In the genomic region with DNA sequence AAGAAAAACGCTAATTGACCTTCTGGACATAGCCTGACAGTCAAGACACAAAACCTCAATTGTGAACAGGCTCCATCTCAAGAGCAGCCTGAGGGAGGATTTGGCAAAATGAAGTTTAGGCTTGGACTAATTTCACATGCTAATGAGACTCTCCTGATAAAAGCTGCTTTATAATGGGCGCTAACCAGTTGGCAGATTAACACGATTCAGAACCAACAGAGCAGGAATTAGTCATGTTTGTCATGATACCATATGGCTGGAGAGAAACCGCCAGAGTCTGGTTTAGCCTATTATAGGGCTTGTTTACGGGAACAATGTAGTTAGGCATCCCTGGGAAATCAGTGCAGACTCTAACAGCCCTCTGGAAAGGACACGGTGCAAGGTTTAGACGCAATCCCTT, we compare ENCODE assay signal across 13 mouse cellular contexts.
DNase-seq lines count a peak whose midpoint lies in the region; ATAC-seq lines count a peak whose summit lies in the region.
"Had no signal": no experiment of that assay in that cellular context is flagged by ENCODE, and none has a peak within 500 bp of the region (broad histone marks: within the 10 kb centered on the region; RNA-seq: fewer than 3 reads in every experiment).

No protein-coding gene starts in this region.

- H3K27ac ChIP-seq in hindbrain, embryonic 11.5 days (ENCODE audit: low read depth, low read length), result peak overlapping the region; percentile 79
- H3K27ac ChIP-seq in midbrain, embryonic 11.5 days (ENCODE audit: low read depth, low read length), result peak overlapping the region; percentile 79

- whole genome bisulfite sequencing in hindbrain, embryonic 11.5 days, result 29% methylated on average over 7 of the region's 7 CpGs
- 26% methylated on average over 7 of the region's 7 CpGs for WGBS in midbrain, embryonic 11.5 days

- no peak overlapping the region for H3K9ac ChIP-seq in hindbrain, embryonic 11.5 days (ENCODE audit: low read depth, low read length)
- no peak overlapping the region for H3K9ac ChIP-seq in midbrain, embryonic 11.5 days (ENCODE audit: low read length)
- H3K9ac ChIP-seq: heart, embryonic 12.5 days had no signal

- peaks cover 9% of the 10 kb centered on the region; the same call in 1 of the 2 replicates for H3K4me1 ChIP-seq in hindbrain, embryonic 11.5 days (replicated peaks; ENCODE audit: control insufficient read depth, insufficient read depth, low read length)
- peaks cover 27% of the 10 kb centered on the region for H3K4me1 ChIP-seq in midbrain, embryonic 11.5 days (ENCODE audit: control insufficient read depth, insufficient read depth, low read length)

- no peaks in the 10 kb centered on the region for H3K36me3 ChIP-seq in hindbrain, embryonic 11.5 days (ENCODE audit: control insufficient read depth, insufficient read depth, low read length)
- no peaks in the 10 kb centered on the region for H3K36me3 ChIP-seq in midbrain, embryonic 11.5 days (ENCODE audit: control insufficient read depth, insufficient read depth, low read length)
- H3K36me3 ChIP-seq: G1E; heart, embryonic 12.5 days had no signal

- peak; percentile 93 for DNase-seq in Muller cell, postnatal 12 days (ENCODE audit: inconsistent ontology term)
- DNase-seq in brain, embryonic 18.5 days (ENCODE audit: low read depth, low spot score), result peak; percentile 72
- peak; percentile 50 for DNase-seq in hindbrain, embryonic 11.5 days (ENCODE audit: low spot score)
- no peak for DNase-seq in midbrain, embryonic 11.5 days (ENCODE audit: low spot score, missing footprints)
- DNase-seq in kidney, adult 9 months, result no peak
- DNase-seq in gastrocnemius, adult 18-20 months (ENCODE audit: low spot score), result no peak
- no peak for DNase-seq in adrenal gland, adult 18-20 months (ENCODE audit: low spot score in 2 of 2)
- DNase-seq in urinary bladder, postnatal 10 days (ENCODE audit: low spot score), result no peak
- DNase-seq: adrenal gland, postnatal 14 days; kidney, postnatal 10 days; liver had no signal

- H3K4me2 ChIP-seq in hindbrain, embryonic 11.5 days (replicated peaks; ENCODE audit: low read depth, low read length), result no peak overlapping the region
- no peak overlapping the region for H3K4me2 ChIP-seq in midbrain, embryonic 11.5 days
- H3K4me2 ChIP-seq: heart, embryonic 12.5 days had no signal

- no peak overlapping the region for H3K4me3 ChIP-seq in hindbrain, embryonic 11.5 days (ENCODE audit: low read depth, low read length)
- H3K4me3 ChIP-seq in midbrain, embryonic 11.5 days (ENCODE audit: low read depth, low read length), result no peak overlapping the region
- H3K4me3 ChIP-seq: heart, embryonic 12.5 days had no signal

- H3K27me3 ChIP-seq in hindbrain, embryonic 11.5 days (ENCODE audit: control insufficient read depth, insufficient read depth, low read length), result no peaks in the 10 kb centered on the region
- H3K27me3 ChIP-seq in midbrain, embryonic 11.5 days (ENCODE audit: control insufficient read depth, insufficient read depth, low read length), result no peaks in the 10 kb centered on the region
- H3K27me3 ChIP-seq: heart, embryonic 12.5 days had no signal

- peak; percentile 88 for ATAC-seq in hindbrain, embryonic 11.5 days (ENCODE audit: low FRiP score)
- peak; percentile 89 for ATAC-seq in midbrain, embryonic 11.5 days (ENCODE audit: low FRiP score)

- H3K9me3 ChIP-seq in hindbrain, embryonic 11.5 days (ENCODE audit: control insufficient read depth, low read length), result no peaks in the 10 kb centered on the region
- H3K9me3 ChIP-seq in midbrain, embryonic 11.5 days (ENCODE audit: control insufficient read depth, low read length), result no peaks in the 10 kb centered on the region
- H3K9me3 ChIP-seq: G1E; heart, embryonic 12.5 days had no signal

Comparison
In these comparisons a context has a peak if more than half of its experiments do, and no peak if none do; other contexts are left out.
1. DNase-seq: peak in Muller cell, postnatal 12 days (single experiment), brain, embryonic 18.5 days (single experiment) and hindbrain, embryonic 11.5 days (single experiment); none in midbrain, embryonic 11.5 days (single experiment), kidney, adult 9 months (single experiment), gastrocnemius, adult 18-20 months (single experiment), adrenal gland, adult 18-20 months (0 of 2) and urinary bladder, postnatal 10 days (single experiment).